Mouse (Mus musculus): Measurements from ENCODE around the gene Clcnkb. TPM values are rescaled to one million over a fixed set of nuclear protein-coding genes. Genes with fewer than 3 reads are reported as not detected.
A peak's percentile ranks its signal among the peaks of the same experiment; 100 is the strongest.

Gene Clcnkb
- total RNA-seq (2021), result under 1 TPM; 0.36 to 0.57 TPM
- long read RNA-seq, experiment 1, result 0 reads
- long read RNA-seq, experiment 2, result 0 reads

DNA sequence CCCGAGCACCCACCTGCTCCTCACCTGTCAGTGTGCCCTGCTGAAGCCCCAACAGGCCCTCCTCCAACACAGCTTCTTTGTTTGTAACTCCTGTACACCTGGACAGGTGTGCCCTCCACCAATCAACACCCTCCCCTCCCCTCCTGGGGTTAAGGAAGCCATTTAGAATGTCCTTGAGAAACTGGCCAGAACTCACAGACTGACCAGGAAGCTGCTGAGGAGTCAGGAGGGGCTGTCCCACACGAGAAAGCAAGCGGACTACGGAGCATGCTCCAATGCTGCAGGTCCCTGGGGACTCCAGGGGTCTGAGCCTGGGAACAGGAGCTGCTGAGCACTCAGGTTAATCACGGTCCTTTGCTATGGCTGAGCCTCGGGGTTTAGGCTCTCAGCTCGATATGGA, at the start of gene Clcnkb:
Clcnkb (minus strand) TSS at position 91 of the 400 bp plus-strand sequence.
- DNase-seq, result no peak

DNA sequence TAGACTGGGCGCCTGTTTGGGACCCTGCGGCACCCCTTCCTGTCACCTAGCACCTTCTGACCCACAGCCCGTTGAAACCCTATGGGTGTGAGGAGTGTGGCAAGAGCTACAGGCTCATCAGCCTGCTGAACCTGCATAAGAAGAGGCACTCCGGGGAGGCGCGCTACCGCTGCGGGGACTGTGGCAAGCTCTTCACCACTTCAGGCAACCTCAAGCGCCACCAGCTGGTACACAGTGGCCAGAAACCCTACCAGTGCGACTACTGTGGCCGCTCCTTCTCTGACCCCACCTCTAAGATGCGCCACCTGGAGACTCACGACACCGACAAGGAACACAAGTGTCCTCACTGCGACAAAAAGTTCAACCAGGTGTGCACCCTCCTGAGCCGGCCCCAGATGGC, 48.9 kb upstream of the Clcnkb start:
- DNase-seq, result no peak

DNA sequence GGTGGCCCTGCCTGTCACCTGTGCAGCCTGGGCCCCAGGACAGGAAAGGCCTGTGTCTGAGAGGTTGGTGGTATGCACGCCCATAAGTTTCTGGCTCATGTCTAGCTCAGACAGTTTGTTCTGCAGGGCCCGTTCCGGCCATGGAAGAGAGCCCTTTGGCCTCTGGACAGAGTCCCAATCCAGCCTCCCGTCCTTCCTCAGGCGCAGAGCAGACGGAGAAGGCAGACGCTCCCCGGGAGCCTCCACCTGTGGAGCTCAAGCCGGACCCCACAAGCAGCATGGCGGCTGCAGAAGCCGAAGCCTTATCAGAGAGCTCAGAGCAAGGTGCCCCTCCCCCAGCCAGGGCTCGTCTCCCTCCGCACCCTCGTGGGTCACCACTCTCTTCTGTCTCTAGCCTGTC, 47.7 kb upstream of the Clcnkb start:
- DNase-seq, result no peak

DNA sequence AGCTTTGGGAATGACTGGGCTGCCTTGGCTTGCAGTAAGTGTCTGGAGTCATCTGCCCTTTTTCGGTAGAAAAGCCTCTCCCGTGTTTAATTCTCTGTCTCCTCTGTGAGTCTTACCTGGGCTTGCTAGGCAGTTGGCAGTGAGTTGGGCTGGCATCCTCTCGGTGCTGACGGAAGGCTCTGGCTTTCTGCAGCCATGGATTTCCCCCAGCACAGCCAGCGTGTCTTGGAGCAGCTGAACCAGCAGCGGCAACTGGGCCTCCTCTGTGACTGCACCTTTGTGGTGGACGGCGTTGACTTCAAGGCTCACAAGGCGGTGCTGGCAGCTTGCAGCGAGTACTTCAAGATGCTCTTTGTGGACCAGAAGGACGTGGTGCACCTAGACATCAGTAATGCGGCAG, 45.8 kb upstream of the Clcnkb start:
- no peak for DNase-seq

DNA sequence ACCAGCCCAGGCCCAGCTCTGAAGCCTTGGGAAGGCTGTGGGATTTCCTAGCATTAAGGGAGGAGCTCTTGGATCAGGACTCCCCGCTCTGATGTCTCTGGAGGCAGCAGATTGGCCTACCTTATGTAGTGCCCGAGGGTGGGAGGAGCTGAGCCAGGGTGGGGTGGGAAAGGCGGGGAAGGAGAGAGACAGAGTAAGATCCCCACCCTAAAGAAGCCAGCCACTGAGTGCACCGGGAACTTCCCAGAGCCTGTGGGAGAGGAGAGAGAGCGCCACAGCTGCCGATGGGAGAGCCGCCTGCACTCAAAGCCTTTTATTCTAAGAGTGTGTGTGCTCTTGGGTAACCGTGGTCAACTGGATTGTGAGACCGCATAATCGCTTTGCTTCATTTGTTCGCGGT, 45.3 kb upstream of the Clcnkb start:
- DNase-seq, result no peak

DNA sequence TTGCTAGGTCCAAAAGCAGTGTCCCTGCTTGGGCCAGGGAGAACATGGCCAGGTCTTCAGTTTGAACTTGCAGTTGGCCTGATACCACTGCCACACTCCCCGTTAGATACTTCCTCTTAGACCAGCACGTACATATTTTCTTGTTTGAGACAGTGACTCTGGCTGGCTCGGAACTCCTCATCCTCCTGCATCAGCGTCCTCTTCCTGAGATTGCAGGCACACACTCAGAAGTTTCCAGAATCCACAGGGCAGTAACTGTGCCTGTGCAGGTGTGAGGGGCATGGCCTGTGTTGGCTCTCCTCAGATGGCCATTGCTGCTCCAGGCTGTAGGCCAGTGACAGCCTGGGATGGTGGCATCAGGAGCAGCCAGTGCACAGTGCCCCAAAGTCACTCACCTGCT, 44.7 kb upstream of the Clcnkb start:
- DNase-seq, result no peak

DNA sequence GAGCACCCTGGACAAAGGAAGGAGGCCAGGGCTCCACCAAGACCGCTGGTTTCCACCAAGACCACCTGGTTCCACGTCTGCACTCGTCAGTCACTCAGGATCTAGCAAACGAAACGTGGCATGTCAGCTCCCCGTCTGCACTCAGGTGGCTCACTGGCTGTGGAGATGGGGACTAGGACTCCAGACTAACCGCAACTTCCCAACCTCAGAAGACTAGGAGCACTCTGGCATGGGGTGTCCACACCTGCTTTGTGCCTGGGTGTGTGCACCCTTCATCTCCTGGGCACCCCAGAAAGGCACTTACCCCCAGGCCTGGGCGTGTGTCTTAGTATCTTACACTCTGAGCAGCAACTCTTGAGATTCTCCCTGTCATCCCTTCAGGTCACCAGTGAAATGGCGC, 44.0 kb upstream of the Clcnkb start:
- no peak for DNase-seq

DNA sequence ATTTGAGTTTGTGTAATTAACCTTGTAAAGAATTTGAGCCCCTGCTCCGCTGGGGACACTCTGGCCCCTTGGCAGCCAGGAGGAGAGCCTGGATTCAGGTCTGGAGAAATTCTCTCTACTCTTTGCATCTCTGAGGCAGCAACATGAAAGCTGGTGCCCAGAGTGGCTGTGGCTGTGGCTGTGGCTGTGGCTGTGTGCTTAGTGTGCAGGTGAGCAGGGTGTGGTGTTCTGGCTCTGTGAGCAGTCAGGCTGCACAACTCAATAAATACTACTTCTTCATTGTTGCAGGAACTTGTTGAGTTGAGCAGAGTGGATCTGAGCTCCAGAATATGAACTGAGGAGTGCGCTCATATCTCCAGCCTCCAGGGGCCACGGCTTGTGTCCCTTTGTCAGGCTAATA, 43.1 kb upstream of the Clcnkb start:
- no peak for DNase-seq

DNA sequence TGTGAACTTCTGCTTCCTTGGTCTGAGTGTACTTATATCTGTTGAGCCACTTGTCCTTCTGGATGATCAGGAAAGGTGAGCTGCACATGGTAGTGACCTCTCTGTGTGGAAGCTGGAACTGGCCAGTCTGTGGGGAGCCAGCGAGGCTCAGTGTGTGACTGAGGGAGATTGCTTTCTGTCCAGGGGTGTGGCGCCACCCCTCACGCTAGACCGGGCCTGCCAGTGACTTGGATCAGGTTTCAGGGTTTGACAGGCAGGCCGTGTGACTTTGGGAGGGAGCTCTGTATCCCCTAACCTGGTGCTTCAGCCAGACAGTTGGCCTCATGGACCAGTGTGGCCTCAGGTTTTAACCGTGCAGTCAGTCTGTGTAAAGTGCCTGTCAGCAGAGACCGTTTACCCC, 42.4 kb upstream of the Clcnkb start:
- DNase-seq, result peak; percentile 53 to 76

DNA sequence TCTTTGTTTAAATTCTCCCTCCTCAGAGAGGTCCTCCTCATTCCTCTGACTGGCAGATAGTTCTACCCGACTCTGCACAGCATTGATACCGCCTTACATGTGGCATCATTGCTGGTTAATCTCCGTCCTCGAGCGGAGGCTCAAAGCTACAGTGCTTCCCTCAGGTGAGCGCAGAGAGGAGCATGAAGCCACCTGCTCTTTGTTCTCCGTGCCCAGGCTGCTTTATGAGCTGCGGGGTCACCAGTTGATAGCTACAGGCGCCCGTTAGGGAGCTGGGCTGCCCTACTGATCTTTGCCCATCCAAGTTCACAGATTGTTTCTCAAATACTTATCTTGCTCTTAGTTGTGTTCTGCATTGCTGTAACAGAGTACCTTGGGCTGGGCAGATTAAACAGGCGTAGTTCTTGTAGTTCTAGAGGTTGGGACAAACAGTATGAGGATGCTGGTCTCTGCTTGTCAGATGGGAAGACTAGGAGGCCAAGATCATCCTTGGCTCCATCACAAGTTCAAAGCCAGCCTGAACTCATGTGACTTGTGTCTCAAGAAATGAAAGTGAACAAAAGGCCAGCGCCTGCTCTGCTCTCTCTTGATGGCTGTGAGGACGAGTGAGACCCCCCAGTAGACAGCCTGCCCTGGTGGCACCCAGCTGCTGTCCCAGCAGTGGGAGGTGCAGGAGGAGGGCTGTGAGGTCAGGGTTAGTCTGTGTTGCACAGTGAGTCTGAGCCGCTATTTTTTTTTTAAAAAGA, 40.6 kb upstream of the Clcnkb start:
- DNase-seq, result no peak

DNA sequence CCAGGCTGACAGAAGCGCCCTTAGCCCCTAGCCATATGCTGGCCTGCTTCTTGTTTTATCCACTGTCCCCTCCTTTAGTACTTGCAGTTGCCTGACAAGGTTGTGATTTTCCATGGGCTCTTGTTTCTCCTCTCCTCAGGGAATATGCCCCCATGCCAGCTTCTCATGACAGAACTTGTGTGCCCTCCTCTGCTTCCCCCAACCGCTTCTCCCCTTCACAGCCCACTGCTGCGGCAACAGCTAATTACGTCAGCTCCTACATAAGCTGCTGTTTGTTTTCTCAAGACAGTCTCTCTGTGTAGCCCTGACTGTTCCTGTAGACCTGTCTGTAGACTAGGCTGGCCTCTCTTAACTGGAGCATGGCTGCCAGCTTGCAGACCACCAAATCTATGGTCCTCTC, 39.7 kb upstream of the Clcnkb start:
- no peak for DNase-seq

DNA sequence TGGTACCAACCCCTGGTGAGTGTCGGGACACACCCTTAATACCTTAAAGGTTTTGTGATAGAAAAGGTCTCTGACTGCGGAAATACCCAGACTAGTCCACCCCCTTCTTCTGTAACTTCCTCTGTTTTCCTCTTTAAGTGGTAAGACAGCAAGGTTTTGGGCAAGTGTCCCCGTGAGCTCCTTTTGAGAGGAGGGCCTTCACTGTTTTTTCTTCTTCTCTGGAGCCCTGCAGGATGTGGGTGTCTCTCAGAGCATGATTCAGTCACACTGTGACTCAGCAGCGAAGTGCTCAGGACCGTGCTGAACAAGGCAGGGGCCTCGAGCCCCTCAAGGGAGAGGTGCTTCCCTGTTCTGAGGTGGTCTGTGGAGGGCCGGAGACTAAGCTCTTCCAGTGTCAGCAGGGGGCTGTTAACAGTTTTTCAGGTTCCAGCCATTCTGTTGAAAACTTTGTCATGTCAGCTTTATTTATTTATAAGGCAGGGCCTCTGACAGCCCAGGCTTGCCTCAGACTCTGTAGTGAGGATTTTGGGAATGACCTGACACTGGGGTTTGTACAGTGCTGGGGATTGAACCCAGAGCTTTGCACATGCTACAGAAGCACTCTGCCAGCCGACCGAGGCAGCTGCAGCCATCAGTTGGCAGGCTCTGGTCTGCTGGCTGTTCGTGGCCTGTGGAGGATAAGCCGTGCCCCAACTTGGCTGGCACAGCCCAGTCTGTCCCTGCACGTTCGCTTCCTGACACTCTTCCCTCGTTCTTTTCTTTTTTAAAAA, 39.0 kb upstream of the Clcnkb start:
- DNase-seq, result peak in 1 of 2 experiments; percentile 46

DNA sequence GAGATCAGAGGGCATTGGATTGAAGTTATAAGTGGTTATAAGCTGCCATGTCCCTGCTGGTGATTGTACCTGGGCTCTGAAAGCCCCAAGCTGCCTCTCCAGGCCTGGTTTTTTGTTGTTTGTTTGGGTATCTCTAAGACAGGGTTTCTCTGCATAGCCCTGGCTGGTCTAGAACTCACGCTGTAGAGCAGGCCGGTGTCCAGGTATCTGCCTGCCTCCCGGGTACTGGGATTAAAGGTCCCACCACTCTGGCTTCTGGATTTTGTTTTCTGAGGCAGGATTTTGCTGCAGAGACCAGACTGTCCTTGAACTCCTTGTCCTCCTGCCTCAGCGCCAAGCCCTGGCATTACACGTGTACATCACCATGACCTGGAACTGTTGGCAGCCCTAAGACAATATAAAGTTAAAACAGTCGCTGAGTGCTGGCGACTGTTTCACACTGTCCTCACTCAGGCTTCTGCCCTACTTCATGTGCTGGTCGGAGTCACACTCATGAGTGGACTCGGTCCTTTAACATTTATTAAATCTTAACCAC, 36.2 kb upstream of the Clcnkb start:
- DNase-seq, result peak in 1 of 2 experiments; percentile 43

DNA sequence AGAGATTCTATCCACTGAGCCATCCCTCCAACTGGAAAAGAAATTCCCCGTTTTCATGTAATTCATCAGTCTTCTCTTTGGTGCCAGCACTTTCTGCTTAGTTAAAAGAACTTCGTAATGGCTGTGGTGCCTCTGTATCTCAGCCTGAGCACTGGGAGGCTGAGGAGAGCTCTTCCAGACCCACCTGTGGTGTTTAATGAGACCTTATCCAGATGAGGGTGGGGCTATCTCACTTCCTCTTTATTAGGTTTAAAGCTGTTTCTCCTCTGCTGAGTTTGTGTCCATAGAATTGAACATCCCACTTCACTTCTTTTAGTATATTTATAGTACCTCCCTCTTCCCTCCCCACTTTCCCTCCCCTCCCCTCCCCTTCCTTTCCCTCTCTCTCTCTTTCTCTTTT, 35.4 kb upstream of the Clcnkb start:
- no peak for DNase-seq

DNA sequence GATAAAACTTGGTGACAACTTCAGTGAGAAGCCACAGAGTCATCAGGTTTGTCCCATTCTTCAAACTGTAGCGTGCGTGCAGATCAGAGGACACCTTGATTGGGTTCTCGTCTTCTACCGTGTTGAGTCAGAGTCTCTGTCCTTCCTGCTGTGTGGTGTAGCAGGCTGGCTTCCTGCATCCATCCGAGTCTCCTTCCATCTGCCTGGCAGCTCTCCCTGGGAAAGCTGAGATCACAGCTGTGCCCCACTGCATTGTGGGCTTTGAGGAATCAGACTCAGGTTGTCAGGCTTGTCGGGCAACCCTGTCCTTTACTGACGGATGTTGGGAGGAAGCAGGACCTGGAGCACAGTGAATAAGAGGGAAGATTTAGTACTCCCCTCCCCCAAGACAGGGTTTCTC, 30.4 kb upstream of the Clcnkb start:
- DNase-seq, result no peak

DNA sequence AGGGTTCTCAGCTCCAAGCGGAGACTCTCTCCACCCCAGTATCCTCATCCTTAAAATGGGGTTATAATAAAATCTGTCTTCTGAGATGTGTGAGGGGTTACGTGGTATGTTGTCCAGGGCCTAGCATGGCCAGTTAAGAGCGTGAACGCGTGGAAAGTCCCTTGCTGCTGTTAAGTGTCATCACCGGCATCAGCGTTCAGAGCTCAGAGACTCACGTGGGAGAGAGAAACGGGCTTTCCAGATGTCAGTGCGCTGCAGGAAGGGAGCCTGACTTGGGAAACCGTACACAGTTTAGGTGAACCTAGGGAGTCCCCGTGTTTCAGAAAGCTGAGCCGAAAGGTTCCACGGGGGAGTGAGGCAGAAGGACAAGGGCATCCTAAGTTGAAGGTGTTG, 29.5 kb upstream of the Clcnkb start:
- DNase-seq, result no peak

DNA sequence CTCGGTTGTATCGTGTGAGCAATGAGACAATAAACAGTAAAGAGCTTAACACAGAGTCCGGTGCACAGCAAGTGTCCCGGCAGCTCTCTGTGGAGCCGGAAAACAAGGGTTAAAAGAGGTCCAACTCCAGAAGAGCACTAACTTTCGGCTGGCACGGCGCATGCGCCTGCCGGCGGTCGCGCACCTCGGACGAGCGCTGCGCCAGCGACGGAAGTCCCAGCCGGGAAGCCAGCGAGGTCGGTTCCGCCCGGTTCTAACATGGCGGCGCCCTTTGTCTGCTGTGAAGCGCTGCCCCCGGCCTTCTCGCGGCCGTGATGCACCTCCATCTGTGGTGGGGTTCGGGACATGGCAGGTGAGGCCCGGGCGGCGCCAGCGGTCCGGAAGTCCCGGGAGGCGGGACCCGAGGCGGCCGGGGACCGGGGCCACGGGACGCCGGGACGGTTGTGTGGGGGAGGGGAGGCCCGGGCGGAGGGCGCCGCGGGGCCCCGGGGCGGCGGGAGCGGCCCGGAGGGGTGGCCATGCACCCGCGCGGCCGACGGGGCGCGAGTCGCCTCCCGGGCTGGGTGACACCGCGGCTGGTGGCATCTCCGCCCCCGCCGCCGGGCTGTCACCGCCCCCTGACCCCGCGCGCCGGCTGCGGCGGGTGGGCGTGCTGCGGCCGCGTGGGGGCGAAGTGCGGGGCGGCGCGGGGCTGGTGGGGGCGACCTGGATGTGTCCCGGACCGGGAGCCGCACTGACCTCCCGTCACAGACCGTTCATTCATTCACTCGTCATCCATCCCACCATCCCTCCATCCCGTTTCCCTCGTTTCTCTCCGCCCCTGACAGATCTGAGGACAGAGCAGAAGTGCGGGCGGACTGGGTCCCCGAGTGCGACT, 28.9 kb upstream of the Clcnkb start, which contains the start of gene Zbtb17:
Zbtb17 (plus strand) TSS at position 204 of the 877 bp plus-strand sequence.
- DNase-seq, result peak; percentile 92 to 93

DNA sequence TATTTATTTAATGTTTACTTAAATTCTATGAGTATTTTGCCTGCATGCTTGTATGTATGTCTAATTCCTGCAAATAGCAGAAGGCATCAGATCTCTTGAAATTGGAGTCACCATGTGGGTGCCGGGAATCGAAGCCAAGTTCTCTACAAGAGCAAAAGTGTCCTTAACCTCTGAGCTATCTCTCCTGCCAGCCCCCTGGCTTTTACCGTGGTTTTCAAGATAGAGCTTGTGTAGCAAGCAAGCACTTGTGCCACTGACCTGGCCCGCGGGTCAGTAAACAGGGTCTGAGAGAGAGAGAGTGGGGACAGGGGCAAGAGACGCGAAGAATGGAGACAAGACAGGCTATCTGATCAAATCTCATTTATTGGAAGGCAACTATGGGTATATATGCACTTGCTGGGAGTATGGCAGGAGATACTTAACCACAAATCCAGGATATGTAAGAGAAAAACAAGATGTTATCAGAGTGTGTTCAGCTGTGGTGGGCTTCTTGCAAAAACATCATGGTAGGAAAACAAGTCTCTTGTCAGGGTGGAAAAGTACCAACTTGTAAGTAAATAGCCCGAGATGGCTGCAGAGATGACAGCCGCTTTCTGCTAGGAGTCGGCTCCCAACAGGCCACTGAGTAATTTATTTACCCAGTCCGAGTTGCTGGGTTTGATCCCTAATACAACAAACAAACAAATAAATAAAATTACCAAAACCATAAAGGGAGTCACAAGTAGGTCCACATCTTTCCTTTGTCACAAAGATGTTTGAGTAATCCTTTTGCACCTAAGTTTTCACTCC, 28.0 kb upstream of the Clcnkb start:
- no peak for DNase-seq

DNA sequence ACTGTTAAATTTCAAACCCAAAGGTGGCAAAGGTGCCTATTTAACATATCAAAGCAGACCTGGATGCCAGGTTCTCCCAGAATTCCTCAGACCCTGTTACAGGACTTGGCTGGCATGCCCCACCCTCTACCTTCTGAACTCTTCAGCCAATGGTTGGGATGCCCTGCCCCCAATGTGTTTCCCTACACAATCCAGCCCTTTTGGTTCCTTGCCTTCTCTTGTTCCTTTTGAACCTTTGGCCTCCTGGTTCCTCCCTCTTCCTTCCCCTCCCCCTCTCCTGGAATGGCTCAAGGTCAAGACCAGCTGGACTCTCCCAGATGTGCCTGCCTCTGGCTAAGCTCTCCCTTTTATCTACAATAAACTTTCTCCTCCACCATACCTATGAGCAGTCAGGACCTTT, 25.1 kb upstream of the Clcnkb start:
- DNase-seq, result no peak

DNA sequence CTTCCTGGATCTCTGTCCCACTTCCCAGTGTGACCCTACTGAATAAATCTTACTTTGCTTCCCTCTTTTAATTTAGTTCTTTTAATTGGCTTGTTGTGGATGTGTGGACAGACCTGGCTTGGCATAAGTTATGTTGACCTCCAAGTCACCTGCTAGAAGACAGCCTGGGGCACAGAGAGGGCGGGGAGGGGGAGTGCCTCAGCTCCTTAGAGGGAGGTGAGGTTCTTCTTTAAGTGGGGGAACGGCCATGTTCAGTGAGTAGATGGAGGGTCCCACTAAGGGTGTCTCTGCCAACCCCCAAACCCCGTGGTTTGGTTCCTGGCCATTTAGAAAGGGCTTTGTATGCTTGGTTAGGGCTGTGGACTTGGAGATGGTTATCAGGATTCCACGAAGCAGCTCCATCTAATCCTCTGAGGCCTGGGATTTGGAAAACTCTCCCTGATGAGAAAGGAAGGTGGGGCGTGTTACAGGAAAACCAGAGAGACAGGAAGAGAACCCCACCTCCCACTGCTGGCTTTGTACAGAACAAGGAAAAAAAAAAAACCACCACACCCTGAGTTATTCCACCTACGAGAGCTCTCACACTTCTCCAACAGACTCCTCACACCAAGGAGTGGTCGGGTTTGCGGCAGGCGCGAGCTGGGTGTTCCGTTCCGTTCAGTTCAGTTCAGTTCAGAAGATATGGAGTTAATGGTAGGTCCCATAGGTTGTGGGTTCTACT, 23.4 kb upstream of the Clcnkb start:
- DNase-seq, result peak in 1 of 2 experiments; percentile 63

DNA sequence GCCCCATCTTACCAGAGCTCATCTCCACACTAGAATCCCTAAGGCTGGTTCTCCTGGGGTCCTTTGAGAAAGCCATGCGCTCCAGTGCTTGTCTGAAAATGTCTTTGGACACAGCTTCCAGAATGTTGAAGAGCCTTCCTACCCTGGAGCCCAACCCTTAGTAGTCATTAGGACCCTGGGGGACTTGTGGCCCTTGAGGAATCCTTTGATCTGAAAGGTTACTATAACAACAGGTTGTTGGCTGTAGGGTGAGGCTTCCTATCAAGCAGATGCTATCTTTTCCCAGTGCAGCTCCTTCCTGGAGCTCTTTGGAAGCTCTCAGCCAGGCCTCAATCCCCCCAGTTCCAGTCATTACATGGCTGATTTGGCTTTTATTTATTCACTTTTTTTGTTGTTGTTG, 20.2 kb upstream of the Clcnkb start, which contains the start of gene Srarp:
Srarp (minus strand) TSS at position 132 of the 400 bp plus-strand sequence.
- DNase-seq, result peak in 1 of 2 experiments; percentile 43

All from heart, adult 18-20 months (tissue).